Mouse (Mus musculus) myocyte (in vitro differentiated cells): ENCODE data around the gene Ap2a2. TPM values are rescaled to one million over a fixed set of nuclear protein-coding genes. Genes with fewer than 3 reads are reported as not detected.

Experiments used
- H3K27me3 ChIP-seq: one replicate; pipeline ENCODE4 v1.6.1; 2011; ENCODE audit not compliant: control insufficient read depth, insufficient read depth, insufficient read length
- H3K36me3 ChIP-seq: one replicate; pipeline ENCODE4 v1.6.1; 2011; ENCODE audit not compliant: control insufficient read depth, insufficient read depth
- H3K4me2 ChIP-seq: one replicate; pipeline ENCODE4 v1.6.1; 2011; ENCODE audit warnings: low read depth, control low read depth
- H3K4me3 ChIP-seq: one replicate; pipeline ENCODE4 v1.5.1; 2011; ENCODE audit warnings: mild to moderate bottlenecking, control low read depth, moderate library complexity
- H3K79me2 ChIP-seq: one replicate; pipeline ENCODE4 v1.6.1; 2011; ENCODE audit not compliant: control insufficient read depth, insufficient read depth
- H3ac ChIP-seq: one replicate; pipeline ENCODE4 v1.6.1; 2011; ENCODE audit not compliant: control insufficient read depth, insufficient read length
- CEBPB ChIP-seq: IDR thresholded peaks from 2 replicates; pipeline ENCODE4 v1.6.1; 2011; ENCODE audit warnings: mild to moderate bottlenecking, moderate library complexity; ENCODE audit not compliant: poor library complexity, insufficient read depth, severe bottlenecking
- E2F4 ChIP-seq: IDR thresholded peaks from one replicate; pipeline ENCODE4 v1.6.1; 2011; ENCODE audit warnings: mild to moderate bottlenecking, control low read depth, moderate library complexity; ENCODE audit not compliant: insufficient read depth
- MAX ChIP-seq: IDR thresholded peaks from one replicate; pipeline ENCODE4 v1.6.1; 2011; ENCODE audit warnings: low read depth, mild to moderate bottlenecking, control low read depth
- MYOD1 ChIP-seq, 3 experiments: IDR thresholded peaks; one replicate each; pipeline ENCODE4 v1.6.1; 2011; ENCODE audit warnings: control low read depth in 2 of 3, low read depth in 2 of 3, mild to moderate bottlenecking in 2 of 3, moderate library complexity in 1 of 3; ENCODE audit not compliant: insufficient read length in 2 of 3, control insufficient read depth in 1 of 3
- MYOG ChIP-seq, 3 experiments: IDR thresholded peaks; one replicate each; pipeline ENCODE4 v1.6.1; 2011; ENCODE audit warnings: control low read depth in 2 of 3, low read depth in 2 of 3, mild to moderate bottlenecking in 2 of 3; ENCODE audit not compliant: insufficient read length in 2 of 3, control insufficient read depth in 1 of 3, insufficient read depth in 1 of 3
- POLR2A ChIP-seq: IDR thresholded peaks from one replicate; pipeline ENCODE4 v1.6.1; 2011; ENCODE audit warnings: low read depth, mild to moderate bottlenecking, control low read depth, moderate library complexity; ENCODE audit not compliant: insufficient read length
- POLR2AphosphoS2 ChIP-seq: IDR thresholded peaks from one replicate; pipeline ENCODE4 v1.6.1; 2011; ENCODE audit warnings: low read depth, control low read depth; ENCODE audit not compliant: insufficient read length
- REST ChIP-seq: IDR thresholded peaks from one replicate; pipeline ENCODE4 v1.6.1; 2011; ENCODE audit warnings: mild to moderate bottlenecking, control low read depth, moderate library complexity; ENCODE audit not compliant: insufficient read depth, insufficient read length
- SRF ChIP-seq: IDR thresholded peaks from one replicate; pipeline ENCODE4 v1.6.1; 2011; ENCODE audit warnings: low read depth; ENCODE audit not compliant: control insufficient read depth, insufficient read length
- TCF12 ChIP-seq: IDR thresholded peaks from one replicate; pipeline ENCODE4 v1.6.1; 2011; ENCODE audit warnings: mild to moderate bottlenecking, control low read depth; ENCODE audit not compliant: poor library complexity, insufficient read depth, severe bottlenecking
- TCF3 ChIP-seq: IDR thresholded peaks from one replicate; pipeline ENCODE4 v1.6.1; 2011; ENCODE audit warnings: low read depth, control low read depth; ENCODE audit not compliant: insufficient read length
- USF1 ChIP-seq: IDR thresholded peaks from one replicate; pipeline ENCODE4 v1.6.1; 2011; ENCODE audit warnings: low read depth, mild to moderate bottlenecking, control low read depth, moderate library complexity
- polyA plus RNA-seq: library from polyadenylated mRNA; unstranded; fragments of >200 nt; fragmentation: generic; extraction: Trizol; gene quantifications from one replicate; pipeline ENCODE4 v1.2.1, GENCODE M21; 2012; ENCODE audit warnings: missing spikeins

Gene Ap2a2
- polyA plus RNA-seq, 1 experiment: 89.2 TPM

- peaks cover 41% of the 10 kb centered on the region for H3K79me2 ChIP-seq
- H3K27me3 ChIP-seq: no peaks in the 10 kb centered on the region
- no peak overlapping the region for H3ac ChIP-seq
- TF ChIP-seq MYOG (IDR thresholded peaks at IDR 0.05; ENCODE audit: control insufficient read depth in 1 of 3, insufficient read depth in 1 of 3, insufficient read length in 2 of 3, low read depth in 2 of 3) (no peak), TCF12 (no peak), POLR2A (no peak), SRF (no peak), CEBPB (no peak), USF1 (no peak), MYOD1 (IDR thresholded peaks at IDR 0.05; ENCODE audit: control insufficient read depth in 1 of 3, insufficient read length in 2 of 3, low read depth in 2 of 3) (no peak), E2F4 (no peak), REST (no peak), POLR2AphosphoS2 (no peak)
- H3K4me2 ChIP-seq: no peak overlapping the region
- H3K36me3 ChIP-seq: peaks cover 42% of the 10 kb centered on the region
- H3K4me3 ChIP-seq: no peak overlapping the region
Observed at GRCm38 (mm10) chr7:141593056-141593455, 31.1 kb downstream of the Ap2a2 start.

GRCm38 (mm10) chr7:141596971-141597370, 35.0 kb downstream of the Ap2a2 start:
- Histone ChIP-seq H3K79me2 (peaks cover 40% of the 10 kb centered on the region), H3K4me2 (no peak overlapping the region), H3K4me3 (no peak overlapping the region), H3ac (no peak overlapping the region), H3K27me3 (no peaks in the 10 kb centered on the region), H3K36me3 (peaks cover 41% of the 10 kb centered on the region)
- TF ChIP-seq CEBPB: no peak
- TF ChIP-seq USF1: no peak
- TF ChIP-seq SRF: no peak
- no peak for TF ChIP-seq MAX
- no peak for TF ChIP-seq TCF3
- no peak for TF ChIP-seq E2F4
- no peak for TF ChIP-seq REST
- TF ChIP-seq POLR2AphosphoS2: no peak
- no peak for TF ChIP-seq MYOD1 (IDR thresholded peaks at IDR 0.05; ENCODE audit: control insufficient read depth in 1 of 3, insufficient read length in 2 of 3, low read depth in 2 of 3)
- TF ChIP-seq MYOG (IDR thresholded peaks at IDR 0.05; ENCODE audit: control insufficient read depth in 1 of 3, insufficient read depth in 1 of 3, insufficient read length in 2 of 3, low read depth in 2 of 3): no peak
- TF ChIP-seq POLR2A: no peak
- no peak for TF ChIP-seq TCF12

GRCm38 (mm10) chr7:141597563-141597962, 35.6 kb downstream of the Ap2a2 start:
- Histone ChIP-seq H3K4me2 (no peak overlapping the region), H3ac (no peak overlapping the region), H3K36me3 (peaks cover 37% of the 10 kb centered on the region), H3K27me3 (no peaks in the 10 kb centered on the region), H3K4me3 (no peak overlapping the region), H3K79me2 (peaks cover 34% of the 10 kb centered on the region)
- TF ChIP-seq MYOG (IDR thresholded peaks at IDR 0.05; ENCODE audit: control insufficient read depth in 1 of 3, insufficient read depth in 1 of 3, insufficient read length in 2 of 3, low read depth in 2 of 3): no peak
- TF ChIP-seq MAX: no peak
- TF ChIP-seq USF1: no peak
- no peak for TF ChIP-seq POLR2AphosphoS2
- no peak for TF ChIP-seq MYOD1 (IDR thresholded peaks at IDR 0.05; ENCODE audit: control insufficient read depth in 1 of 3, insufficient read length in 2 of 3, low read depth in 2 of 3)
- TF ChIP-seq CEBPB: no peak
- TF ChIP-seq TCF12: no peak
- no peak for TF ChIP-seq TCF3
- TF ChIP-seq SRF: no peak
- no peak for TF ChIP-seq POLR2A
- no peak for TF ChIP-seq REST
- no peak for TF ChIP-seq E2F4

- Histone ChIP-seq H3K4me2 (no peak overlapping the region), H3K79me2 (peaks cover 6% of the 10 kb centered on the region), H3ac (no peak overlapping the region), H3K27me3 (no peaks in the 10 kb centered on the region), H3K36me3 (peaks cover 15% of the 10 kb centered on the region), H3K4me3 (no peak overlapping the region)
- no peak for TF ChIP-seq REST
- TF ChIP-seq SRF: no peak
Observed at GRCm38 (mm10) chr7:141607717-141608116, 45.7 kb downstream of the Ap2a2 start.

GRCm38 (mm10) chr7:141609719-141610514, 47.9 kb downstream of the Ap2a2 start:
- H3K4me3 ChIP-seq: no peak overlapping the region

More at GRCm38 (mm10) chr7:141609719-141610514, 47.9 kb downstream of the Ap2a2 start:
- H3K4me2 ChIP-seq: no peak overlapping the region
- no peak overlapping the region for H3ac ChIP-seq
- no peak for TF ChIP-seq MYOG (IDR thresholded peaks at IDR 0.05; ENCODE audit: control insufficient read depth in 1 of 3, insufficient read depth in 1 of 3, insufficient read length in 2 of 3, low read depth in 2 of 3)
- no peak for TF ChIP-seq POLR2A
- H3K36me3 ChIP-seq: peaks cover 11% of the 10 kb centered on the region
- H3K79me2 ChIP-seq: peaks cover 6% of the 10 kb centered on the region
- H3K27me3 ChIP-seq: no peaks in the 10 kb centered on the region
